Mouse (Mus musculus) spleen, adult 2 months (tissue): ENCODE data around the gene 4933428G20Rik. TPM values are rescaled to one million over a fixed set of nuclear protein-coding genes. Genes with fewer than 3 reads are reported as not detected.
A peak's percentile ranks its signal among the peaks of the same experiment; 100 is the strongest.

ENCODE experiments used
- DNase-seq, 2 experiments: peaks; one replicate each; pipeline versions ENCODE4 v3.0.0 to v3.0.0-alpha.2; 2012 to 2021; ENCODE audit warnings: low spot score in 2 of 2, low read depth in 1 of 2
- H3K27ac ChIP-seq: fragments of 200-500 bp; 2 replicates; pipeline ENCODE4 v1.5.1; 2012; ENCODE audit warnings: low read length, inconsistent platforms; ENCODE audit not compliant: insufficient read depth
- H3K27me3 ChIP-seq: fragments of 200-500 bp; 2 replicates; pipeline ENCODE4 v1.6.1; 2012; ENCODE audit warnings: mild to moderate bottlenecking, moderate library complexity, low read length, inconsistent platforms; ENCODE audit not compliant: control insufficient read depth, insufficient read depth
- H3K36me3 ChIP-seq: fragments of 200-500 bp; 2 replicates; pipeline ENCODE4 v1.6.1; 2012; ENCODE audit warnings: mild to moderate bottlenecking, low read length, inconsistent platforms; ENCODE audit not compliant: control insufficient read depth, insufficient read depth
- H3K4me1 ChIP-seq: fragments of 200-500 bp; 2 replicates; pipeline ENCODE4 v1.6.1; 2011; ENCODE audit warnings: inconsistent platforms; ENCODE audit not compliant: control insufficient read depth, insufficient read depth, insufficient read length
- H3K4me3 ChIP-seq: fragments of 200-500 bp; 2 replicates; pipeline ENCODE4 v1.5.1; 2011; ENCODE audit warnings: mild to moderate bottlenecking, inconsistent platforms; ENCODE audit not compliant: insufficient read depth, insufficient read length; ENCODE audit errors: extremely low read depth
- CTCF ChIP-seq: fragments of 200-500 bp; IDR thresholded peaks from 2 replicates; pipeline ENCODE4 v1.5.1; 2011; ENCODE audit warnings: mild to moderate bottlenecking, inconsistent platforms; ENCODE audit not compliant: insufficient read depth, insufficient read length, insufficient replicate concordance; ENCODE audit errors: extremely low read depth
- POLR2A ChIP-seq: fragments of 200-500 bp; IDR thresholded peaks from 2 replicates; pipeline ENCODE4 v1.6.1; 2011; ENCODE audit warnings: low read depth, low read length, inconsistent platforms
- WGBS: fragments of 180-500 bp; shearing (Covaris S2); methylation state at CpG from one replicate; pipeline ENCODE4 v1.1.7; 2018; 5-methylcytosine and 5-hydroxymethylcytosine counted together
- polyA plus RNA-seq: library from polyadenylated mRNA; depleted of rRNA; stranded (reverse); fragments of >200 nt; gene quantifications from 2 replicates; pipeline ENCODE4 v1.2.3, GENCODE M21; 2012

4933428G20Rik gene
- polyA plus RNA-seq, 1 experiment: not detected

DNA sequence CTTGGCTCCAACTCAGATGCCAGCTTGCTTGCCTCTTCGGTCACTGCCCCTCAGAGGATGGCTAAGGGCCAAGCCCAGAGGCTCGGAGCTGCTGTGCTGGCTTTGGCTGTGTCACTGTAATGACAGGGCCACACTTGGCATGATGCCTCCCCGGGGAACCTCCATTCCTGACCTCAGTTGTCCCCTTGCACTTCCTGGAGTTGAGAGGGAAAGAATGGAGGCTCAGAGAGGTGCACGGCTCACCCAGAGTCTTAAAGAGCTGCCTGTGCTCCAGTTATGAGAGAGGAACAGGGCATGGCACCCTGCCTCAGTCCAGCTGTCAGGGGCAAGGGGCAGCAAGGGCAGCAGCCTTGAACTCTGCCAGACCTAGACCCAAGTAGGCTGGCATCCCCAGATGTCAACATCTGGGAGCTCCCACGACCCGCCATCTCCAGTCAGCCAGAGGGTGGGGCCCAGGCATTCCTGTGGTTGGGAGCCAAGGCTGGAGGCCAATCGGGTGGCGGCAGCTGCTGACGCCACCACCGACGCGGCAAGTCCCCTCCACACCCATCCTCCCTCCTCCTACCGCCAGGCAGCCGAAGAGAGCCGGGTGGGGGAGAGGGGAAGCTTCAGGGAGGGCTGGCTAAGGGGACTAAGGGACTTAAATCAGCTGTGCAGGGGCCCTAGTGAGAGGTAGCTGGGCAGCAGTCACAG lies 50.4 kb downstream of the 4933428G20Rik start:
- Histone ChIP-seq H3K4me1 (no peaks in the 10 kb centered on the region), H3K4me3 (0 out of 2 replicates have a peak overlapping the region, but pooled peaks have one; percentile 26), H3K27me3 (no peaks in the 10 kb centered on the region), H3K36me3 (no peaks in the 10 kb centered on the region), H3K27ac (peak overlapping the region; percentile 52)
- TF ChIP-seq CTCF: no peak
- no peak for TF ChIP-seq POLR2A
- 54% methylated on average over 15 of the region's 15 CpGs for WGBS
- DNase-seq: no peak

DNA sequence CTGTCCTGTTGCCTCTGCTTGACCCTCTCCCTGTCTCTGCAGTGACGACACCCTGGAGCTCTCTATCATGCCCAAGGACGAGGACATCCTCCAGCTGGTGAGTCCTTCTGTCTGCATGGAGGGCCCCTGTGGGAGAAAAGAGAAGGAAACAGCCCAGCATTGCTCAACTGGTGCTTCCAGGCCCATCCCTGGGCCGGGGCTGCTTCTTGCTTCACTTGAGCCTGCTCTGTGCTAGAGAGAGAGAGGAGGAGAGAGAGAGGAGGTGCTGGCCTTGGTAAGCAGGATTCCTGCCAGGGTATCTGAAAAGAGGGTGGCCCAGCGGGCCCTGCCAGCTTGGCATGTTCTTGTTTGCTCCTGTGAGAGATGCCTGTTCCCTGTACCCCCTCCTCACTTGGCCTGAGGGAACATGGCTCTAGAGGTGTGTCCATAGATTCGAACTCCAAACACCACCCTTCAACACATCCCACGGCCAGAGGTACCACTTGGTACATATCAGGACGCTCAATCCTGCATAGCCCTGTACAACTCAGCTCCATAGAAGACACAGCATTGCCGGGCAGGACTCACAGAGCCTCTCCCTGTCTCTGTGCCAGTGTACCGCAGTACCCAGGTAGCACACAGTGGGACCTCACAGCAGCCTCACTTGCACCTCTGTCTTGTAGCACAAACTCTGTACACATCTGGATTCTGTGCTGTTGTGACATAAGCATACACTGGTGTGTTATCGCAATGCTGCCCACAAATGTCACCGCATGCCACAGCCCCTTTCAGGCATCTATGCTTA lies 51.3 kb downstream of the 4933428G20Rik start:
- no peaks in the 10 kb centered on the region; the same call in 1 of the 2 replicates for H3K36me3 ChIP-seq
- TF ChIP-seq POLR2A: no peak
- TF ChIP-seq CTCF: no peak

DNA sequence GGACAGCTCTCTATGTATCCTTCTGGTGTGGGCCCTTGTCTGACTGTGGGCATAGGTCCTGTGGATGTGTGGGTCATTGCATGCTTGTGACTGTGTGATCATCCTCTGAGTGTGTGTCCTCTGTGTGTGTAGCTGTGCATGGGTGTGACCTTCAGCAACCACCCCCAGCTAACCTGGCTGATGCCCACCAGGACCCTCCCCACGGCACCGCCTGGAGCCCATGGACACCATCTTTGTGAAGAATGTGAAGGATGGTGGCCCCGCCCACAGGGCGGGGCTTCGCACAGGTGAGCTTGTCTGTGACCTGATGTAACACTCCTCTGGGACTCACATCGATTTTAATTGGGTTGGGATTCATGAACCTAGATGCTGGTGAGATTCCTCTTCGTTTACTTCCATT lies 52.2 kb downstream of the 4933428G20Rik start:
- DNase-seq: no peak
- H3K4me3 ChIP-seq: no peak overlapping the region
- WGBS: 90% methylated on average over 7 of the region's 7 CpGs
- TF ChIP-seq CTCF (no peak), POLR2A (no peak)
- H3K4me1 ChIP-seq: no peaks in the 10 kb centered on the region
- no peaks in the 10 kb centered on the region for H3K27me3 ChIP-seq
- no peak overlapping the region for H3K27ac ChIP-seq
- no peaks in the 10 kb centered on the region; the same call in 1 of the 2 replicates for H3K36me3 ChIP-seq

More for the DNA sequence above, 51.3 kb downstream of the 4933428G20Rik start:
- H3K27ac ChIP-seq: no peak overlapping the region; the same call in 1 of the 2 replicates
- H3K4me3 ChIP-seq: no peak overlapping the region
- DNase-seq: no peak
- no peaks in the 10 kb centered on the region for H3K27me3 ChIP-seq
- 88% methylated on average over 11 of the region's 11 CpGs for whole genome bisulfite sequencing
- H3K4me1 ChIP-seq: no peaks in the 10 kb centered on the region

DNA sequence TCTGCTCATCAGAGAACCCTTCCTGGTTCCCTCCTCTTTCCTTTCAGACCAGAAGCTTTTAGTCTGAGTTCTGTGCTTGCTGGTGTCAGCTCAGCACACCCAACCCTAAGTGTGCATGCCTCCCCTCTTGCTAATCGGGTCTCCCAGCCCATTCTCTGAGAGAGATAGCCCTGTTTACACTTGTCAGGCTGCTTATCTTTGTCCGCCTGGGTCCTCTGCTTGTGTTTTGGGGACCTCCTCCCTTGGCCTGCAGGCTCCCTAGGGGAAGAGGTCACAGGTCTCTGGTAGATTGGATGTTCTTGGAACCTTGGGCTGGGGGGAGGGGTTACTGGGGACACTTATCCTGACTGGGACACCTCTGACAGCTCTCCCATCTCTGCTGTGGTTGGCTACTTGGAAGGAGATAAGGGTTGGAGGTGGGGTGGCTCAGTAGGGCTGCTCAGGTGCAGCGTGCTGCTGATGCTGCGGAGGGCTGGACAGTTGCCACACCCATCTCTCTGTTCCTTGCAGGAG lies 54.1 kb downstream of the 4933428G20Rik start:
- no peaks in the 10 kb centered on the region; the same call in 1 of the 2 replicates for H3K27me3 ChIP-seq
- no peak overlapping the region for H3K4me3 ChIP-seq
- peak overlapping the region; percentile 29; the same call in 1 of the 2 replicates for H3K27ac ChIP-seq
- H3K36me3 ChIP-seq: no peaks in the 10 kb centered on the region; the same call in 1 of the 2 replicates
- TF ChIP-seq CTCF (no peak), POLR2A (no peak)
- no peak for DNase-seq
- WGBS: 71% methylated on average over 4 of the region's 4 CpGs
- H3K4me1 ChIP-seq: no peaks in the 10 kb centered on the region

- WGBS: 92% methylated on average over 6 of the region's 6 CpGs
These were observed 54.5 kb downstream of the 4933428G20Rik start for GRCm38 (mm10) chr11:97445596-97445995.

DNA sequence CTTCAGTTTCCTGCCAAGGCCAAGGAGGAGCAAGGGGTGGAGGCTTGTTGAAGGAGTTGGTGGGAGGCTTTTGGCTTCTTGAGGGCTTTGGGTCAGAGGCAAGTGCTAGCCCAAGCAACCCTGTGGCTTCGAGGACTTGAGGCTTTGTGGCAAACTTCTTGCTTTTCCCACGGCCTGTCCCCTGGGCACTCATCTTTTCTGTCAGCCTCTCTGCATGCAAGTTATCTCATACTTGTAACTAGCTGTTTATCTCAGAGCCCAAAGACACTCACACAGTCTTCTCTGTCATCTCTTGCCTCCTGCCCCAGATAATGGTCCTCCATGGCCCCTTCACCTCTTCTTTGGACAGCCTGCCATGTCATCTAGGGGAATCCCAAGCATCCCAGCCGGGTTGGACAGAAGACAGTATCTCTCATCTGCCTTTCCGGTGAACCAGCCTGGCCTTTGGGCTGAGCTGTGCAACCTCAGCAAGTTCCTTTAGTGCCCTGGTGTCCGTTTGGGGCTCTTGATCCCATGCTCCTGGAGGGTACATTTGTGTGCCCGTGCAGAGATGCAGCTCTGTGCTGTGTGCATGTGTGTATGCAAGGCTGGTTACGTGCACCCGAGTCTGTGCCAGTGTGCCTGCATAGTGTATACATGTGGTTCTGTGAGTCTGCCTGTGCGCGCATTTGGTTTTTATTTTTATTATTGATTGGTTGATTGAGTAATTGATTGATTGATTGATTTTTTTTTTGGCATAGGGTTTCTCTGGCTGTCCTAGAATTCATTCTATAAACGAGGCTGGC lies 57.1 kb downstream of the 4933428G20Rik start:
- peaks cover 5% of the 10 kb centered on the region; the same call in 1 of the 2 replicates for H3K4me1 ChIP-seq
- no peak for DNase-seq
- peak overlapping the region; percentile 39; the same call in 1 of the 2 replicates for H3K27ac ChIP-seq
- no peak for TF ChIP-seq CTCF
- no peak for TF ChIP-seq POLR2A
- H3K27me3 ChIP-seq: peaks cover 9% of the 10 kb centered on the region
- H3K4me3 ChIP-seq: no peak overlapping the region
- no peaks in the 10 kb centered on the region; the same call in 1 of the 2 replicates for H3K36me3 ChIP-seq
- 74% methylated on average over 11 of the region's 11 CpGs for WGBS

More at GRCm38 (mm10) chr11:97445596-97445995, 54.5 kb downstream of the 4933428G20Rik start:
- no peaks in the 10 kb centered on the region for H3K4me1 ChIP-seq
- H3K27me3 ChIP-seq: peaks cover 2% of the 10 kb centered on the region; the same call in 1 of the 2 replicates
- H3K4me3 ChIP-seq: no peak overlapping the region
- TF ChIP-seq POLR2A (no peak), CTCF (no peak)
- no peak for DNase-seq
- peak overlapping the region; percentile 29; the same call in 1 of the 2 replicates for H3K27ac ChIP-seq
- H3K36me3 ChIP-seq: no peaks in the 10 kb centered on the region; the same call in 1 of the 2 replicates
